Mouse (Mus musculus) frontal cortex, adult (tissue): ENCODE results near the gene Cenpx.

ENCODE experiments used
- ATAC-seq: cut with Nextera tagmentation; 2 replicates; pipeline ENCODE4 v1.9.2; 2017; ENCODE audit warnings: mild to moderate bottlenecking, moderate library complexity, mixed read lengths; ENCODE audit not compliant: low TSS enrichment

Gene Cenpx

GRCm38 (mm10) chr11:120723509-120723908, 10.0 kb upstream of the Cenpx start:
- no peak for ATAC-seq

GRCm38 (mm10) chr11:120722761-120723382, 9.3 kb upstream of the Cenpx start:
- ATAC-seq: no peak

GRCm38 (mm10) chr11:120722067-120722630, 8.6 kb upstream of the Cenpx start:
- no peak for ATAC-seq

GRCm38 (mm10) chr11:120721124-120722066, 7.9 kb upstream of the Cenpx start, which contains the start of gene Rac3:
Gene Rac3, plus strand, starts transcription at chr11:120721470.
- peak; percentile 71; the same call in 1 of the 2 replicates for ATAC-seq

- ATAC-seq: peak; percentile 67; the same call in 1 of the 2 replicates
Observed at GRCm38 (mm10) chr11:120720450-120720849, 6.9 kb upstream of the Cenpx start.

GRCm38 (mm10) chr11:120719841-120720376, 6.4 kb upstream of the Cenpx start:
- ATAC-seq: no peak

- no peak for ATAC-seq
Observed at GRCm38 (mm10) chr11:120719242-120719641, 5.7 kb upstream of the Cenpx start.

- no peak for ATAC-seq
Observed at GRCm38 (mm10) chr11:120715131-120715530, 1.6 kb upstream of the Cenpx start.

GRCm38 (mm10) chr11:120714546-120714945, 1.0 kb upstream of the Cenpx start:
- ATAC-seq: no peak

GRCm38 (mm10) chr11:120712771-120713568, 568 bp downstream of the Cenpx start:
- ATAC-seq: no peak; the same call in 1 of the 2 replicates

GRCm38 (mm10) chr11:120711980-120712604, 1.4 kb downstream of the Cenpx start:
- no peak for ATAC-seq

- no peak for ATAC-seq
Observed at GRCm38 (mm10) chr11:120710672-120711071, 2.9 kb downstream of the Cenpx start.

- ATAC-seq: no peak
Observed at GRCm38 (mm10) chr11:120709551-120709950, 4.0 kb downstream of the Cenpx start.

GRCm38 (mm10) chr11:120707969-120708368, 5.6 kb downstream of the Cenpx start:
- no peak for ATAC-seq

- no peak for ATAC-seq
Observed at GRCm38 (mm10) chr11:120707225-120707624, 6.3 kb downstream of the Cenpx start.

GRCm38 (mm10) chr11:120706120-120706519, 7.4 kb downstream of the Cenpx start:
- no peak for ATAC-seq

- no peak for ATAC-seq
Observed at GRCm38 (mm10) chr11:120704486-120705325, 8.8 kb downstream of the Cenpx start.

- no peak for ATAC-seq
Observed at GRCm38 (mm10) chr11:120703696-120704454, 9.7 kb downstream of the Cenpx start.

GRCm38 (mm10) chr11:120697741-120698140, 15.8 kb downstream of the Cenpx start:
- ATAC-seq: peak; percentile 23; the same call in 1 of the 2 replicates
